Mouse (Mus musculus) limb, embryonic 13.5 days (tissue): ENCODE data around the gene Ets1. TPM values are rescaled to one million over a fixed set of nuclear protein-coding genes. Genes with fewer than 3 reads are reported as not detected.
A peak's percentile ranks its signal among the peaks of the same experiment; 100 is the strongest.

Source experiments
- ATAC-seq: fragments of 200-750 bp; cut with Nextera tagmentation; 2 replicates; pipeline ENCODE4 v1.8.0; 2017; ENCODE audit warnings: low read depth, moderate number of reproducible peaks, moderate TSS enrichment; ENCODE audit not compliant: low FRiP score
- H3K27ac ChIP-seq: fragments of 300-500 bp; sonication (generic); 2 replicates; pipeline ENCODE4 v1.5.1; 2015; ENCODE audit warnings: inconsistent platforms, mild to moderate bottlenecking, moderate library complexity
- H3K27me3 ChIP-seq: fragments of 300-500 bp; sonication (generic); 2 replicates; pipeline ENCODE4 v1.6.1; 2015; ENCODE audit warnings: mild to moderate bottlenecking, inconsistent platforms
- H3K36me3 ChIP-seq: fragments of 300-500 bp; sonication (generic); 2 replicates; pipeline ENCODE4 v1.6.1; 2015; ENCODE audit warnings: inconsistent platforms, mild to moderate bottlenecking, moderate library complexity
- H3K4me1 ChIP-seq: fragments of 300-500 bp; sonication (generic); 2 replicates; pipeline ENCODE4 v1.6.1; 2015; ENCODE audit warnings: inconsistent platforms
- H3K4me2 ChIP-seq: fragments of 300-500 bp; sonication (generic); replicated peaks from 2 replicates; pipeline ENCODE4 v1.6.1; 2015; ENCODE audit warnings: inconsistent platforms, mild to moderate bottlenecking, moderate library complexity
- H3K4me3 ChIP-seq: fragments of 300-500 bp; sonication (generic); 2 replicates; pipeline ENCODE4 v1.5.1; 2015; ENCODE audit warnings: moderate library complexity, mild to moderate bottlenecking, inconsistent platforms
- H3K9ac ChIP-seq: fragments of 300-500 bp; sonication (generic); 2 replicates; pipeline ENCODE4 v1.6.1; 2015; ENCODE audit warnings: mild to moderate bottlenecking, inconsistent platforms
- H3K9me3 ChIP-seq: fragments of 300-500 bp; sonication (generic); 2 replicates; pipeline ENCODE4 v1.6.1; 2016; ENCODE audit warnings: inconsistent platforms
- WGBS: fragments of 180-500 bp; shearing (Covaris S2); methylation state at CpG from one replicate; pipeline ENCODE4 v1.1.7; 2015; 5-methylcytosine and 5-hydroxymethylcytosine counted together
- polyA plus RNA-seq: library from polyadenylated mRNA; unstranded; fragments of >200 nt; fragmentation: Nextera tagmentation; extraction: Ambion mirVana; gene quantifications from 2 replicates; pipeline ENCODE4 v1.2.1, GENCODE M21; 2015

The Ets1 gene
- polyA plus RNA-seq, 1 experiment from 2014 or later: 41.8 TPM

GRCm38 (mm10) chr9:32700091-32700905 is 64.3 kb downstream of the Ets1 start:
- peaks cover 62% of the 10 kb centered on the region for H3K4me1 ChIP-seq
- H3K9ac ChIP-seq: no peak overlapping the region
- 73% methylated on average over 7 of the region's 7 CpGs for WGBS
- no peaks in the 10 kb centered on the region for H3K27me3 ChIP-seq
- no peaks in the 10 kb centered on the region for H3K36me3 ChIP-seq
- no peak for ATAC-seq
- no peaks in the 10 kb centered on the region for H3K9me3 ChIP-seq
- H3K4me2 ChIP-seq: peak overlapping the region; percentile 30
- H3K27ac ChIP-seq: no peak overlapping the region
- H3K4me3 ChIP-seq: no peak overlapping the region

GRCm38 (mm10) chr9:32701126-32701997 is 65.3 kb downstream of the Ets1 start:
- peak overlapping the region; percentile 17; the same call in 1 of the 2 replicates for H3K4me2 ChIP-seq

GRCm38 (mm10) chr9:32701998-32702305 is 65.9 kb downstream of the Ets1 start:
- Histone ChIP-seq H3K4me1 (peaks cover 71% of the 10 kb centered on the region), H3K9me3 (no peaks in the 10 kb centered on the region), H3K27me3 (0 out of 2 replicates have a peak, but pooled peaks cover 3% of the 10 kb centered on the region), H3K4me2 (no peak overlapping the region), H3K9ac (no peak overlapping the region), H3K27ac (no peak overlapping the region), H3K36me3 (0 out of 2 replicates have a peak, but pooled peaks cover 2% of the 10 kb centered on the region), H3K4me3 (no peak overlapping the region)
- no peak for ATAC-seq
- WGBS: 60% methylated on average over 2 of the region's 2 CpGs

More at GRCm38 (mm10) chr9:32701126-32701997, 65.3 kb downstream of the Ets1 start:
- peaks cover 71% of the 10 kb centered on the region for H3K4me1 ChIP-seq
- H3K27me3 ChIP-seq: 0 out of 2 replicates have a peak, but pooled peaks cover 3% of the 10 kb centered on the region
- H3K4me3 ChIP-seq: no peak overlapping the region
- WGBS: 84% methylated on average over 20 of the region's 20 CpGs
- H3K9me3 ChIP-seq: no peaks in the 10 kb centered on the region
- no peak for ATAC-seq
- H3K9ac ChIP-seq: no peak overlapping the region
- H3K27ac ChIP-seq: no peak overlapping the region
- 0 out of 2 replicates have a peak, but pooled peaks cover 2% of the 10 kb centered on the region for H3K36me3 ChIP-seq

- WGBS: 37% methylated on average over 4 of the region's 4 CpGs
- no peak overlapping the region for H3K4me3 ChIP-seq
- peaks cover 62% of the 10 kb centered on the region for H3K4me1 ChIP-seq
- H3K27me3 ChIP-seq: 0 out of 2 replicates have a peak, but pooled peaks cover 3% of the 10 kb centered on the region
- no peak overlapping the region for H3K4me2 ChIP-seq
- H3K9me3 ChIP-seq: no peaks in the 10 kb centered on the region
- no peak overlapping the region for H3K27ac ChIP-seq
- no peak for ATAC-seq
- H3K36me3 ChIP-seq: 0 out of 2 replicates have a peak, but pooled peaks cover 2% of the 10 kb centered on the region
- no peak overlapping the region for H3K9ac ChIP-seq
Measured at GRCm38 (mm10) chr9:32702836-32703395, 66.9 kb downstream of the Ets1 start.

GRCm38 (mm10) chr9:32703976-32704745 is 68.1 kb downstream of the Ets1 start:
- Histone ChIP-seq H3K36me3 (0 out of 2 replicates have a peak, but pooled peaks cover 2% of the 10 kb centered on the region), H3K9ac (no peak overlapping the region), H3K9me3 (no peaks in the 10 kb centered on the region), H3K4me3 (no peak overlapping the region), H3K27ac (no peak overlapping the region), H3K27me3 (0 out of 2 replicates have a peak, but pooled peaks cover 3% of the 10 kb centered on the region), H3K4me2 (no peak overlapping the region), H3K4me1 (peaks cover 63% of the 10 kb centered on the region)
- ATAC-seq: no peak
- 78% methylated on average over 7 of the region's 7 CpGs for WGBS

GRCm38 (mm10) chr9:32705827-32706478 is 69.9 kb downstream of the Ets1 start:
- H3K4me3 ChIP-seq: no peak overlapping the region
- 0 out of 2 replicates have a peak, but pooled peaks cover 3% of the 10 kb centered on the region for H3K27me3 ChIP-seq
- H3K4me2 ChIP-seq: no peak overlapping the region
- no peak overlapping the region for H3K9ac ChIP-seq
- no peaks in the 10 kb centered on the region for H3K9me3 ChIP-seq
- H3K4me1 ChIP-seq: peaks cover 63% of the 10 kb centered on the region
- WGBS: 69% methylated on average over 9 of the region's 9 CpGs
- 0 out of 2 replicates have a peak, but pooled peaks cover 2% of the 10 kb centered on the region for H3K36me3 ChIP-seq
- no peak overlapping the region for H3K27ac ChIP-seq
- ATAC-seq: no peak

GRCm38 (mm10) chr9:32707436-32707835 is 71.4 kb downstream of the Ets1 start:
- Histone ChIP-seq H3K27ac (no peak overlapping the region), H3K4me1 (peaks cover 63% of the 10 kb centered on the region), H3K4me3 (no peak overlapping the region), H3K9ac (no peak overlapping the region), H3K36me3 (0 out of 2 replicates have a peak, but pooled peaks cover 2% of the 10 kb centered on the region), H3K4me2 (no peak overlapping the region), H3K9me3 (no peaks in the 10 kb centered on the region), H3K27me3 (0 out of 2 replicates have a peak, but pooled peaks cover 3% of the 10 kb centered on the region)
- no peak for ATAC-seq
- WGBS: 69% methylated on average over 3 of the region's 3 CpGs

- Histone ChIP-seq H3K36me3 (0 out of 2 replicates have a peak, but pooled peaks cover 2% of the 10 kb centered on the region), H3K27ac (no peak overlapping the region), H3K4me3 (no peak overlapping the region), H3K9me3 (no peaks in the 10 kb centered on the region), H3K4me1 (peaks cover 63% of the 10 kb centered on the region), H3K27me3 (0 out of 2 replicates have a peak, but pooled peaks cover 3% of the 10 kb centered on the region), H3K9ac (no peak overlapping the region), H3K4me2 (no peak overlapping the region)
- ATAC-seq: no peak
- 81% methylated on average over 6 of the region's 6 CpGs for WGBS
Measured at GRCm38 (mm10) chr9:32708491-32708890, 72.5 kb downstream of the Ets1 start.

GRCm38 (mm10) chr9:32709359-32709758 is 73.3 kb downstream of the Ets1 start:
- Histone ChIP-seq H3K9me3 (no peaks in the 10 kb centered on the region), H3K4me3 (no peak overlapping the region), H3K36me3 (0 out of 2 replicates have a peak, but pooled peaks cover 2% of the 10 kb centered on the region), H3K9ac (no peak overlapping the region), H3K27me3 (0 out of 2 replicates have a peak, but pooled peaks cover 3% of the 10 kb centered on the region), H3K4me2 (peak overlapping the region; percentile 34), H3K4me1 (peaks cover 71% of the 10 kb centered on the region), H3K27ac (peak overlapping the region; percentile 44; the same call in 1 of the 2 replicates)
- no peak for ATAC-seq
- WGBS: 6% methylated on average over 5 of the region's 5 CpGs

GRCm38 (mm10) chr9:32709764-32710734 is 74.0 kb downstream of the Ets1 start:
- Histone ChIP-seq H3K27ac (peak overlapping the region; percentile 44; the same call in 1 of the 2 replicates), H3K4me1 (peaks cover 78% of the 10 kb centered on the region), H3K36me3 (0 out of 2 replicates have a peak, but pooled peaks cover 2% of the 10 kb centered on the region), H3K4me2 (peak overlapping the region; percentile 34; the same call in 1 of the 2 replicates), H3K9me3 (no peaks in the 10 kb centered on the region), H3K4me3 (no peak overlapping the region), H3K27me3 (0 out of 2 replicates have a peak, but pooled peaks cover 3% of the 10 kb centered on the region), H3K9ac (no peak overlapping the region)
- no peak for ATAC-seq
- WGBS: 63% methylated on average over 17 of the region's 17 CpGs
